Mouse (Mus musculus): ENCODE data around the gene Aasdh.
A peak's percentile ranks its signal among the peaks of the same experiment; 100 is the strongest.

GRCm38 (mm10) chr5:76905405-76906154, at the start of gene Aasdh:
- no peak for TF ChIP-seq ZKSCAN1 (IDR thresholded peaks at IDR 0.05; ENCODE audit: low read depth, low read length)
- TF ChIP-seq USF1 (IDR thresholded peaks at IDR 0.05; ENCODE audit: low read depth, low read length): 0 out of 2 replicates have a peak, but pooled peaks have one; percentile 33
- peak; percentile 94 for TF ChIP-seq ELF1 (IDR thresholded peaks at IDR 0.05; ENCODE audit: low read depth, low read length)
- peak in 1 of 2 experiments; percentile 49; a peak in 1 of 4 replicates for TF ChIP-seq EP300 (IDR thresholded peaks at IDR 0.05; ENCODE audit: low read depth in 1 of 2, low read length in 2 of 2)
- TF ChIP-seq POLR2AphosphoS2 (IDR thresholded peaks at IDR 0.05; ENCODE audit: low read length): peak; percentile 99

All from MEL (cell line).